Mouse (Mus musculus): ENCODE measurements around the gene Cep128.

- no peak for TF ChIP-seq POLR2A (IDR thresholded peaks at IDR 0.05; ENCODE audit: control insufficient read depth in 1 of 2, insufficient read depth in 1 of 2, low read depth in 1 of 2, low read length in 2 of 2, poor library complexity in 1 of 2)
- no peak for TF ChIP-seq CTCF (IDR thresholded peaks at IDR 0.05 in 2 of 3, conservative IDR thresholded peaks at IDR 0.05 in 1 of 3; ENCODE audit: control insufficient read depth in 1 of 3, insufficient read depth in 1 of 3, low read depth in 2 of 3, low read length in 3 of 3, poor library complexity in 1 of 3, severe bottlenecking in 1 of 3)
These were observed 230.2 kb downstream of the Cep128 start for GRCm38 (mm10) chr12:91154052-91154451.
